Mouse (Mus musculus) midbrain, embryonic 15.5 days (tissue): ENCODE results near the gene Mex3d. TPM values are rescaled to one million over a fixed set of nuclear protein-coding genes. Genes with fewer than 3 reads are reported as not detected.

Source experiments
- ATAC-seq: fragments of 200-750 bp; cut with Nextera tagmentation; replicated peaks from 2 replicates; pipeline ENCODE4 v1.8.0; 2017; ENCODE audit warnings: moderate TSS enrichment
- H3K27ac ChIP-seq: fragments of 300-500 bp; sonication (generic); 2 replicates; pipeline ENCODE4 v1.5.1; 2015; ENCODE audit warnings: mild to moderate bottlenecking, inconsistent platforms
- H3K27me3 ChIP-seq: fragments of 300-500 bp; sonication (generic); replicated peaks from 2 replicates; pipeline ENCODE4 v1.6.1; 2015; ENCODE audit warnings: inconsistent platforms
- H3K36me3 ChIP-seq: fragments of 300-500 bp; sonication (generic); replicated peaks from 2 replicates; pipeline ENCODE4 v1.6.1; 2015; ENCODE audit warnings: inconsistent platforms
- H3K4me1 ChIP-seq: fragments of 300-500 bp; sonication (generic); 2 replicates; pipeline ENCODE4 v1.6.1; 2015; ENCODE audit warnings: inconsistent platforms
- H3K4me2 ChIP-seq: fragments of 300-500 bp; sonication (generic); 2 replicates; pipeline ENCODE4 v1.6.1; 2015; ENCODE audit warnings: inconsistent platforms, mild to moderate bottlenecking, moderate library complexity
- H3K4me3 ChIP-seq: fragments of 300-500 bp; sonication (generic); 2 replicates; pipeline ENCODE4 v1.5.1; 2015; ENCODE audit warnings: mild to moderate bottlenecking, inconsistent platforms
- H3K9ac ChIP-seq: fragments of 300-500 bp; sonication (generic); 2 replicates; pipeline ENCODE4 v1.6.1; 2015; ENCODE audit warnings: mild to moderate bottlenecking, inconsistent platforms
- H3K9me3 ChIP-seq: fragments of 300-500 bp; sonication (generic); 2 replicates; pipeline ENCODE4 v1.6.1; 2016; ENCODE audit warnings: inconsistent platforms
- WGBS: fragments of 180-500 bp; shearing (Covaris S2); methylation state at CpG from one replicate; pipeline ENCODE4 v1.1.7; 2015; ENCODE audit warnings: mixed read lengths; 5-methylcytosine and 5-hydroxymethylcytosine counted together
- polyA plus RNA-seq: library from polyadenylated mRNA; unstranded; fragments of >200 nt; fragmentation: Nextera tagmentation; extraction: Ambion mirVana; gene quantifications from 2 replicates; pipeline ENCODE4 v1.2.1, GENCODE M21; 2015

The Mex3d gene
- polyA plus RNA-seq, 1 experiment from 2014 or later: 18.3 TPM

GRCm38 (mm10) chr10:80406684-80407501, 19.4 kb upstream of the Mex3d start, which contains the start of gene Uqcr11:
TSS of gene Uqcr11 (minus strand) at chr10:80406830.
- peak within 1 kb of the TSS; percentile 61 for H3K9ac ChIP-seq
- H3K9me3 ChIP-seq: no peaks in the 10 kb centered on the region
- peak within 1 kb of the TSS; percentile 82 for H3K4me2 ChIP-seq
- H3K4me1 ChIP-seq: peaks cover 33% of the 10 kb centered on the region
- peaks cover 39% of the 10 kb centered on the region for H3K36me3 ChIP-seq
- H3K27me3 ChIP-seq: no peaks in the 10 kb centered on the region
- WGBS: 2% methylated on average over 27 of the region's 27 CpGs
- peak; percentile 78 for ATAC-seq
- peak within 1 kb of the TSS; percentile 55 for H3K4me3 ChIP-seq
- peak within 1 kb of the TSS; percentile 84 for H3K27ac ChIP-seq

DNA sequence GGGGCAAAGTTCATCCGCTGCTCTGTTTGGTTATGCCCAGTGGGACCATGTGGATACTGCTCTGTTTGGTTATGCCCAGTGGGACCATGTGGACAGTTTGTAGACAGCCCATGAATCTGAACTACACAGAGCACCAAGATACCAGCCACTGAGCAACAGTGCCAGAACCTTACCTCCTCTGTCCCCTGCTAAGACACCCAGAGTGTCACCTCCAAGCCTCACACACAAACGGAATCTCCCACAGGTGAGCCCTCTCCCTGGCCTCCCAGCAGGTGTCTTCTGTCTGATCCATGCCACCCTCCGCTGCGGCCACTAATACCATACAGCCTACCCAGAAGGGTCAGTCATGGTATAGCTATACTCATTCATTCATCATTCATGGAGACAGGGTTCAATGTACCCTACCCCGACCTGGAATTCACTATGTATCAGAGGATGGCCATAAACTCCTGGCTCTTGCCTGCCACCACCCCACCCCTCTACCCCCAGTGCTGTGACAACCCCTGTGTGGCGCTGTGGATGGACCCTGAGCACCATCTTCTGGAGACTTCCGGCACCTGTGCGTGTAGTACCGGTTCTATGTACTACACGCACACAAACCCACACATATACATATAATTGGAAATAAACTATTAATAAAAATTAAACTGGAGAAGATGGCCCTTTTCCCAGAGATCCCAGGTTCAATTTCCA, 18.2 kb upstream of the Mex3d start:
- 57% methylated on average over 10 of the region's 10 CpGs for WGBS

DNA sequence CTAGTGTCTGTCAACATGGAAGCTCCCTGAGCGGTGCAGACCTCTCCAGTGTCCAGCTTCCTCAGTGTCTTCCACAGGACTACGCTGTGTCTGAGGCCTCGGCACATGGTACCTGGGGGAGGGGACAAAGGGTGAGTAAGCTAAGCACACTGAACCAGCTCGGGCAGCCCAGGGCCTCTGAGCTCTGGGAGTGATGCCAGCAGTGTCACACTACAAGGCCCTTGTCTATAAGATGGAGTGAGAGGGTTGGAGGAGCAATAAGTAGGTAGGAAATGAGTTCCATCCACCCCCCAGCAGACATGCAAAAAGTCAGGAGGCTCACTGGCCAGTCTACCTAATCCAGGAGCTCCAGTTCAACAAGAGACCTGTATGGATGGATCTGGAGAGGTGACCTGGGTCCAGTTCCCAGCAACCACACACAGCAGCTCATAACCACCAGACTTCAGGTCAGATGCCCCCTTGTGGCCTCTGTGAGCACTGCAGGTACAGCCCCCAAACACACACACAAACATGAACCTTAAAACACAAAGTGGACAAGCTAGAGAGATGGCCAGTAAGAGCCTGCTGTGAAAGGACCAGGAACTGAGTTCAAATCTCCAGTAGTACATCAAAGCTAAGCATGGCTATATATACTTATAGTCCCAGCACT, 15.7 kb upstream of the Mex3d start:
- 95% methylated on average over 4 of the region's 4 CpGs for WGBS
- peaks cover 19% of the 10 kb centered on the region for H3K36me3 ChIP-seq
- no peaks in the 10 kb centered on the region for H3K27me3 ChIP-seq
- ATAC-seq: no peak
- H3K9me3 ChIP-seq: no peaks in the 10 kb centered on the region
- peaks cover 48% of the 10 kb centered on the region for H3K4me1 ChIP-seq
- no peak overlapping the region for H3K9ac ChIP-seq
- H3K27ac ChIP-seq: no peak overlapping the region
- H3K4me2 ChIP-seq: no peak overlapping the region
- H3K4me3 ChIP-seq: no peak overlapping the region

More for the DNA sequence above, 18.2 kb upstream of the Mex3d start:
- ATAC-seq: no peak
- H3K4me1 ChIP-seq: peaks cover 39% of the 10 kb centered on the region
- H3K36me3 ChIP-seq: peaks cover 29% of the 10 kb centered on the region
- no peaks in the 10 kb centered on the region for H3K9me3 ChIP-seq
- H3K9ac ChIP-seq: peak overlapping the region; percentile 61
- H3K4me3 ChIP-seq: peak overlapping the region; percentile 55
- H3K27me3 ChIP-seq: no peaks in the 10 kb centered on the region
- no peak overlapping the region; the same call in 1 of the 2 replicates for H3K27ac ChIP-seq
- H3K4me2 ChIP-seq: peak overlapping the region; percentile 82

DNA sequence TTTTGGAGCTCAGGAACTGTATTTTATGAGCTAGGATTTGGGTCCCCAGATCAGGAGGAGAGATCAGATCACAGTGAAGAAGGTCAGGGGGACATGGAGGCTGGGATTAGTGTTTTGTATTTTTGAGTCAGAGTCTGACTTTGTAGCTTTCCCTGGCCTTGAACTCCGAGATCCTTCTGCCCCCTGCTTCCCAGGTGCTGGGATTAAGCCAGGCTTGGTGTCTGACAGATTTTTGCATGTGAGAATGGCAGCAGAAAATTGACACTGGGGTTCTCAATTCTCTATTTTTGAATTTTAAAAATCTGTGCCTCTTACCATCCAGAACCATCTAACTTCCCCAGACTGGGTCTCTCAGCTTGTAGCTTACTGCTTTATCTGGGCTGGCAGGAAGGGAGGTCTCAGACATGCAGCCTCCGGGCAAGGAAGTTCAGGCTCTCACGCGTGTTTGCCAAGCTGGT, 13.3 kb upstream of the Mex3d start:
- Histone ChIP-seq H3K4me3 (no peak overlapping the region), H3K4me1 (peaks cover 46% of the 10 kb centered on the region), H3K9ac (peak overlapping the region; percentile 53; the same call in 1 of the 2 replicates), H3K27me3 (no peaks in the 10 kb centered on the region), H3K4me2 (peak overlapping the region; percentile 83), H3K36me3 (peaks cover 20% of the 10 kb centered on the region), H3K9me3 (no peaks in the 10 kb centered on the region), H3K27ac (peak overlapping the region; percentile 99; the same call in 1 of the 2 replicates)
- WGBS: 76% methylated on average over 4 of the region's 4 CpGs
- no peak for ATAC-seq

DNA sequence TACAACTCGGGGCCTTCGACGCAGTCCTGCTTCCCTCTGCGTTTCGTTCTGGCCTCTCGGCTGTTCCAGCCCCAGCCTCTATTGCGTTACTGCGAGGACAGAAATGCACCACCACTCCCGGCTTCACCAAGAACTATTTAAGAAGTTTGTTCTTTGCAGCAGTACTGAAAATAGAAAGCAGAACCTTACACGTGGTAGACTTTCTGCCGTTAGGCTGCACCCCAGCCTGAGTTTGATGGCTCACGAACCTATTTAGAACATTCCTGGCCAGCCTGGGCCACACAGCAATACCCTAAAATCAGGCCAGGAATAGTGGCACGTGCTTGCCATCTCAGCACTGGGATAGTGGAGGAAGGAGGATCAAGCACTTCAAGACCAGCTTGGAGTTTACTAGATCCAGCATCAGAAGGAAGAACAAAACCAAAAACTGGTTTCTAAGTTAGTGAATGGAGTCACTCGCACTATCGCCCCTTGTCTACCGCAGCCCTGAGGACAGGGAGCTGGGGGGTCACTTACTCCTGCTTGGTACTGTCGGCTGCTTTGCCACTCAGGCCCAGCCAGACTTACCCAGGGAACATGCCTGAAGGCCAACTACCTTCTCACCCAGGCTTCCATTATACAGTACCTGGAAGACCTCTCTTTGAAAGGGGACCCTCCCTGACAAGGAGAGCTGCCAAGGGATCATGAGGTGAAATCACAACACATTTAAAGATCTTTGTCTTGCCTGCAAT, 12.7 kb upstream of the Mex3d start:
- 14% methylated on average over 17 of the region's 17 CpGs for WGBS
- Histone ChIP-seq H3K4me2 (peak overlapping the region; percentile 83), H3K4me1 (peaks cover 40% of the 10 kb centered on the region), H3K9me3 (no peaks in the 10 kb centered on the region), H3K27me3 (no peaks in the 10 kb centered on the region), H3K27ac (peak overlapping the region; percentile 99), H3K9ac (peak overlapping the region; percentile 53), H3K4me3 (peak overlapping the region; percentile 69), H3K36me3 (peaks cover 26% of the 10 kb centered on the region)
- ATAC-seq: no peak

GRCm38 (mm10) chr10:80399191-80399972, 11.9 kb upstream of the Mex3d start, which contains the start of gene Mbd3:
TSS of gene Mbd3 (minus strand) at chr10:80399550.
- Histone ChIP-seq H3K9me3 (no peaks in the 10 kb centered on the region), H3K27ac (peak within 1 kb of the TSS; percentile 99), H3K9ac (peak within 1 kb of the TSS; percentile 93), H3K36me3 (peaks cover 31% of the 10 kb centered on the region), H3K4me2 (peak within 1 kb of the TSS; percentile 83), H3K27me3 (no peaks in the 10 kb centered on the region), H3K4me3 (peak within 1 kb of the TSS; percentile 69), H3K4me1 (peaks cover 34% of the 10 kb centered on the region)
- ATAC-seq: peak; percentile 96
- under 1% methylated on average over 78 of the region's 82 CpGs for WGBS

- peak overlapping the region; percentile 69 for H3K4me3 ChIP-seq
- ATAC-seq: peak; percentile 85
- WGBS: under 1% methylated on average over 51 of the region's 59 CpGs
- H3K27me3 ChIP-seq: no peaks in the 10 kb centered on the region
- H3K9me3 ChIP-seq: no peaks in the 10 kb centered on the region
- peaks cover 30% of the 10 kb centered on the region for H3K4me1 ChIP-seq
- H3K4me2 ChIP-seq: peak overlapping the region; percentile 83
- H3K9ac ChIP-seq: peak overlapping the region; percentile 93
- H3K36me3 ChIP-seq: peaks cover 35% of the 10 kb centered on the region
- peak overlapping the region; percentile 99 for H3K27ac ChIP-seq
Measured at GRCm38 (mm10) chr10:80398719-80399190, 11.3 kb upstream of the Mex3d start.

GRCm38 (mm10) chr10:80398174-80398535, 10.7 kb upstream of the Mex3d start:
- H3K4me2 ChIP-seq: peak overlapping the region; percentile 83
- peaks cover 35% of the 10 kb centered on the region for H3K36me3 ChIP-seq
- WGBS: 0% methylated on average over 1 of the region's 1 CpGs
- H3K9me3 ChIP-seq: no peaks in the 10 kb centered on the region
- H3K27ac ChIP-seq: peak overlapping the region; percentile 99
- peaks cover 30% of the 10 kb centered on the region for H3K4me1 ChIP-seq
- ATAC-seq: no peak
- H3K4me3 ChIP-seq: peak overlapping the region; percentile 69
- no peaks in the 10 kb centered on the region for H3K27me3 ChIP-seq
- peak overlapping the region; percentile 74 for H3K9ac ChIP-seq

GRCm38 (mm10) chr10:80397524-80398173, 10.2 kb upstream of the Mex3d start:
- peaks cover 35% of the 10 kb centered on the region for H3K36me3 ChIP-seq
- H3K27me3 ChIP-seq: no peaks in the 10 kb centered on the region
- peak overlapping the region; percentile 83 for H3K4me2 ChIP-seq
- H3K9ac ChIP-seq: peak overlapping the region; percentile 74
- peaks cover 30% of the 10 kb centered on the region for H3K4me1 ChIP-seq
- H3K27ac ChIP-seq: peak overlapping the region; percentile 99
- ATAC-seq: no peak
- H3K4me3 ChIP-seq: peak overlapping the region; percentile 69
- 39% methylated on average over 8 of the region's 8 CpGs for WGBS
- H3K9me3 ChIP-seq: no peaks in the 10 kb centered on the region

DNA sequence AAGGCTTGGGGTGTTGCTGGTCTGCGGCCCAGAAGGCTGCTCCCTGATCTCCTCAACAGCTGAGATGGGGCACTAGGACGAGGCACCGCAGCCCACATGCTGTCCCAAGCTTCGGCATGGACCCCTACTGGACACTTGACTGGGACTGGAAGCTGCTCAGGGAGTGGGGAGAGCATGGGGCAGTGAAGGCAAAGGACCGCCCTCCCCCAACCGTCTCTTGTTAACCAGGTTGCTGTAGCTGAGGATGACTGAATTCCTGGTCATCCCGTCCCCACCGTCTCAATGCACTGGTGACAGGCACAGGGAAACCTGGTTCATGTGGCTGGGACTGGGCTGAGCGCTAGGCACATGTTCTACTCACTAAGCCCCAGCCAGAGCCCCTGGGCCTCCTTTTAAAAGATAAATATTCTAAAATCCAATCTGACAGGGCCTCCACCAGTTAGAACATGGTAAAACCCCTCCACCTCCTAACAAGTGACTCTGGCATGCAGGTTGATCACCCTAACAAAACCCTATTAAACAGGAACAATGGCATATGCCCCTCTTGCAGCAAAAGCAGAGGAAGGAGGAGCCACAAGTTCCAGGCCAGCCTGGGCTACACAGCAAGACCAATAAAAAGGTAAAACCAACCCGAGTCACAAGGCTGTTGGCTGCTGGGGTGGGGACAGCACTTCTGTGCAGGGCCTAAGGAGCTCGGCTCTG, 9.5 kb upstream of the Mex3d start:
- Histone ChIP-seq H3K27me3 (no peaks in the 10 kb centered on the region), H3K36me3 (peaks cover 37% of the 10 kb centered on the region), H3K4me3 (peak overlapping the region; percentile 69), H3K4me2 (peak overlapping the region; percentile 83), H3K27ac (peak overlapping the region; percentile 99), H3K9ac (peak overlapping the region; percentile 74; the same call in 1 of the 2 replicates), H3K9me3 (no peaks in the 10 kb centered on the region), H3K4me1 (peaks cover 30% of the 10 kb centered on the region)
- WGBS: 91% methylated on average over 11 of the region's 11 CpGs
- no peak for ATAC-seq
